Mouse (Mus musculus) CD4-positive helper T cell, adult 2 months (primary cell): Measurements from ENCODE around the gene Pex5l.

ENCODE experiments used
- DNase-seq: peaks from one replicate; pipeline ENCODE4 v3.0.0-alpha.2; 2012; ENCODE audit warnings: low read depth, missing footprints, low spot score

Pex5l gene

GRCm38 (mm10) chr3:33063590-33063989, 79.5 kb downstream of the Pex5l start:
- no peak for DNase-seq

GRCm38 (mm10) chr3:33061428-33061827, 81.6 kb downstream of the Pex5l start:
- no peak for DNase-seq

- DNase-seq = no peak
Observed at GRCm38 (mm10) chr3:33061016-33061415, 82.0 kb downstream of the Pex5l start.

- DNase-seq = no peak
Observed at GRCm38 (mm10) chr3:33060343-33060937, 82.6 kb downstream of the Pex5l start.

GRCm38 (mm10) chr3:33048304-33048703, 94.7 kb downstream of the Pex5l start:
- DNase-seq = no peak

- DNase-seq = no peak
Observed at GRCm38 (mm10) chr3:33044799-33045106, 98.3 kb downstream of the Pex5l start.

- DNase-seq = no peak
Observed at GRCm38 (mm10) chr3:33043896-33044798, 98.9 kb downstream of the Pex5l start.

GRCm38 (mm10) chr3:33024566-33024965, 118.5 kb downstream of the Pex5l start:
- no peak for DNase-seq

- DNase-seq = no peak
Observed at GRCm38 (mm10) chr3:33003901-33004300, 139.1 kb downstream of the Pex5l start.

- no peak for DNase-seq
Observed at GRCm38 (mm10) chr3:33001769-33002168, 141.3 kb downstream of the Pex5l start.

- no peak for DNase-seq
Observed at GRCm38 (mm10) chr3:33000383-33001015, 142.5 kb downstream of the Pex5l start.

- DNase-seq = no peak
Observed at GRCm38 (mm10) chr3:32991713-32992575, 151.1 kb downstream of the Pex5l start.

GRCm38 (mm10) chr3:32987806-32988205, 155.2 kb downstream of the Pex5l start:
- no peak for DNase-seq

- no peak for DNase-seq
Observed at GRCm38 (mm10) chr3:32985141-32985540, 157.9 kb downstream of the Pex5l start.

- DNase-seq = no peak
Observed at GRCm38 (mm10) chr3:32979981-32980380, 163.1 kb downstream of the Pex5l start.

GRCm38 (mm10) chr3:32979238-32979637, 163.8 kb downstream of the Pex5l start:
- DNase-seq = no peak

GRCm38 (mm10) chr3:32970257-32970656, 172.8 kb downstream of the Pex5l start:
- no peak for DNase-seq

GRCm38 (mm10) chr3:32968671-32969425, 174.2 kb downstream of the Pex5l start:
- no peak for DNase-seq

- no peak for DNase-seq
Observed at GRCm38 (mm10) chr3:32965528-32965927, 177.5 kb downstream of the Pex5l start.

GRCm38 (mm10) chr3:32961494-32961893, 181.6 kb downstream of the Pex5l start:
- DNase-seq = no peak

GRCm38 (mm10) chr3:32951382-32951781, 191.7 kb downstream of the Pex5l start:
- DNase-seq = no peak
